Mouse (Mus musculus) c-Kit-positive CD71-positive TER-119-positive erythroid progenitor cells, embryonic 14.5 days (primary cell): ENCODE data around the gene Eif2b2.

ENCODE experiments used
- DNase-seq: peaks from one replicate; pipeline ENCODE4 v3.0.0-alpha.2; 2013; ENCODE audit warnings: low spot score

Gene Eif2b2

DNA sequence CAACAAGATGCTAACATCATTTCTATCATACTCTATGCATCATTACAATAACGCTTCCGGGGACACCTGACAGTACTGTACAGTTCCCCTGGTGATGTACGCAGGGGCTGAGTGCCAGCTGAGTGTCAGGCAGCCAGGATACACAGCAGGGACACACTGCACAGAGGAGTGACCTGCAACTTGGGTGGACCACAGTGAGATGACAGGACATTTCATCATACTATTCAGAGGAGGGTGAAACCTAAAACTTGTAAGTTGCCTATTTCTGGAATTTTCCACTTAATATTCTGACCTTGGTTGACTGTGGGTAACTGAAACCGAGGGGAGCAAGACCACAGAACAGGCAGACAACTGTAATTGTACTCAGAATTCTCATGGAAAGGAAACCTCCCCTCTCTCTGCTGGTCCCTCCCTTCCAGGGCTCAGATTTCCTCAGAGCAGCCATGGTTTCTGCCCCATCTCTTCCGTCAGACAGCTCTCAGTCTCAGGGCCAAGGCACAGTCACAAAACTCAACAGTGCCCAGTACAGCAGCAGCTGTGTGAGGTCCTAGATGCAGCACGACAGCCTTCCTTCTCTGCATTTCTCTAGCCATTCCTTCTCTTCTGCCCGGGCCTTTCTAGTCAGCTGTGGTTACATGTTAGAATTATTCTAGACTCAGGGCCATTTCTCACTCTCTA lies 36.9 kb downstream of the Eif2b2 start:
- DNase-seq, result no peak

DNA sequence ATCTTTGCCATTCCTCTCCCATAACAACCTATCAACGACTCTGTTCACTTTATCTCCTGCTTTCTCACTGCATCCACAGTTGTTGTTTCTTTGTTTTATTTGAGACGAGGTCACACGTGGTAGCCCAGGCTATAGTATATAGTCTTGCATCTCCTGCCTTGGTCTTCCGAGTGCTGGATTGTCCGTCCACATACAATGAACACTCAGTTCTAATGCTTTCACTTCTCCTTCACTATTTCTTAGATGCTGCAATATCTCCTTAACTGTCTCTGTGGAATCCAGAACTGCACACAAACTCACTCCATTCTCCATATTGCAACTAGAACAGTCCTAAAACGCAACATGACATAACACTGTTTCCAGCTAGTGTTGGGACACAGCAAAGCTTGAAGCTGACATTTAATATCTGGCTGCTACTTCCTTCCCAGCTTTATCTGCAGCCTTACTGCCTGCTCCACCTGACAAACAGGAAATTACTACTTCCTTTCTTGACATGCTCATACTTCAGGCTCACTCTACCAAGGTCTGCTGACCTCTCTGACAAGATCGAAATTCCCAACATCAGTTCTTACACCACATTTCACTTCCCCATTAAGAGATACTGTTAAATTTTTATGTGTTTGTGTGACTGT lies 37.8 kb downstream of the Eif2b2 start:
- DNase-seq, result no peak

DNA sequence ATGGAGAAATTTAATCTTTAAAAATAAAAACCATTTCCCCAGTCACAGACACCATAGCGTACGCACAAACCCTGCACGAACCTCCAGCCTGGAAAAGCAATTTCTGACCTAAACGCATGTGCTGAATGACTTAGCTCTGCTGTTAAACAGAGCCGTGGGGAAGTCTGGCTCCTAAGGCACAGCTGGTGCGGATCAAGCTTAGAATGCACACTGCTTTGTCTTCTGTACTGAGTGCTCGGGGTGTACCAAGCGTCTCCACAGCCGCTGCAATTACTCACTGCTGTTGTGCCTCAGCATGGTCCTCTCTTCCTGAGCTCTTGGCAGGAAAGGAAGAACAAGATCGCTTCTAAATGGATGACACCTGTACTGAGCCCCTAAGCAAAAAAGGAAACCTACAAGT lies 43.2 kb downstream of the Eif2b2 start:
- DNase-seq, result no peak

DNA sequence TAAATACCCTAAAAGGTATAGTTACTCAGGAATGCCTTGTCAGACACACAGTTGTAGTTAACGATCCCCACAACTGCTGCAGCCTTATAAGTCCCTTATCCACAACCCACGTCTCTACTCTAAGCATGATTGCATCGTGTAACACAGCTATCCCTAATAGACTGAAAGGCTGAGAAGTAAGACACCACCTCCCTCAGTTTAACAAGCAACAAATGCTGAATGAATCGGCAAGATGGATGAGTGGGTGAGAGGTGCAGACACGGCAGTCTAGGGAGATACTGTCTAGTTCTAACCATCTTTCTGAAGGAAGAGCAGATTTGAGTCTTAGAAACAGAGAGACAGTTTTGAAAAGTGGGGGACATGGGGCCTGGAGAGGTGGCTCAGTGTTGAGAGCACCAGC lies 43.9 kb downstream of the Eif2b2 start:
- DNase-seq, result no peak

DNA sequence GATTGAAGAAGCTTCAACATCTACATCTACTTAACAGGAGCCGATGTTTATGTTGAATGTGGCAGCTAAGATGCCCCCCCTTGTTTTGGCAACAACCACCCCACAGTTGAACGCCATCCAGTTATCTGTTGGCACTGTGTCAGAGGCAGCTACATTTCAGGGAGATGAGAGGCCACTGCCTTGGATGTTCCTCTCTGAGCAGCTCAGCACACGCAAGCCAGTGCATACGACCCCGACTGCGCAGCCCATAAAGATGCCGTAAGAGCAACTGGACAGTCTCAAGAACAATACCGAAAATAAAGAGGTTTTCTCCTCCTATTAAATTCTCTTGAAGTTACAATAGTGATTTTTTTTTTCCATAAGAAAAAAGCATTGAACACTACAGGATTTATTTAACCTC lies 45.2 kb downstream of the Eif2b2 start:
- DNase-seq, result no peak

DNA sequence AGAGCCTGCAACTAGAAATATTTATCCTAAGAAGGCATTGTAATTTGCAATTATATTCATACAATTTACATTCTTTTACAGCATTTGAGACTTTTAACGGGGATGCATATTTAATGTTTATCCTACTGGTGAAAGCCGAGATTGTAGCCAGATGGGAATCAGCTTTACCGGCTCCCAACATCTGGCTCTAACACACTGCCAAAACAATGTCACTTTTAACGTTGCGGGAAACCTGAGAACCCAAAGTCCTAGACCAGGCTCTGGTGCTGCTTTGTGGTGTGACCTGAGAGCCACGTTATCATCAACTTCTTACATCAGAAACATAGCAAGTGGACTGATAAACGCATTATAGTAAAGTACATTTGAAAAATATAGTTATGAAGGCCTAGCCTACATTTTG lies 45.7 kb downstream of the Eif2b2 start:
- no peak for DNase-seq

DNA sequence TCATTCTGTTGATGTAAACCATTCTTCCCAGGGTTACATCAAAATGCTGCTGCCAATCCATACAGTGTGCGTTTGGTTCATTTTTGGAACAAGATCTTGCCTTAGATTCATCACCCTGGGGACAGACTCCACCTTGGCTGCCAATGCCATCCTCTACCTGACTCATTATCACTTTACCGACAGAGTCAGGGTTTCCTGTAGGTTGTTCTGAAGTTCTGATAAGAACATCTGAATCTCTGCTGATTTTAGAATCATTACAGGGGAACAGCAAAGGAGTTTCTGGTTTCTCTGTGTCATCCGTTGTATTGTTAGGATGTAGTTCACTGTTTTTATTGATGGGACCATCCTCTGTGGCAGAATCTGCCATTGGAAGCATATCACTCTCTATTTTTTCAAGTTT lies 47.0 kb downstream of the Eif2b2 start:
- DNase-seq, result no peak

DNA sequence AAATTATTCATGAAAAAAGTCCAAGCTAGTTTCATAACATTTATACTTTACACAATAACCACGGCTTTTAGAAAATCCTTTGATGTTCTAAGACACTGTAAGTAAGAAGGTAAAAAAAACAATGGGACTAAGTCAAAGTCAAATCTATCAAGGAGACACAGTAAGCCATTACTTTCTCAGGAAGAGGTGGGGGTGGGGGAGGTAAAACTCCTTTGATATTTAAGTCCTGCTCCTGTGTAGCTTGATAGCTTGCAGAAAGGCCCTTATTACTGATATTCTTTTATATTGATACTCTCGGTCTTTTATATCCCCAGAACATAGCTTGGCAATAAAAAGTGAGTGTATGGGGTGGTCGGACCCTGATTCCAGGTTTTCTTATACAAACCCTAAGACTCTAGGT lies 50.5 kb downstream of the Eif2b2 start:
- DNase-seq, result no peak

DNA sequence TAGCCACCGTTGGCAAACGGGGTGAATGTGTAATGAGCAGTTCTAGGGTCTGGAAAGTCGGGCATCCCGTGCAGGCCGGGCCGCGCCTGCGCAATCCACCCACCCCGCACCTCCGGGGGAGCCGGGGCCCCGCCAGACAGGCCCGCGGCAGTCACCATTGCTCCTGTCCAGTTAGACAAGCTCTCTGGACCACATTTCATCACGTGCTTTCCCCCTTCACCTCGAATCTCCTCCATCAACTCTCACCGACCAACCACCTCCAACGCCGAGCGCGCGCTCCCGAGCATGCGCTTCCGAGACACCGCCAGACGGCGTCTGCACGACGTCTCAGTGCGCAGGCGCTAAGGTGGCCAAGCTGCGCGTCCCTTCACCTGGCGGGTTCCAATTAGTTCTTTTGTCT lies 51.0 kb downstream of the Eif2b2 start, which contains the start of gene Mlh3:
Gene Mlh3 (minus strand): TSS at position 281 of the 400 bp plus-strand sequence.
- peak; percentile 78 for DNase-seq

DNA sequence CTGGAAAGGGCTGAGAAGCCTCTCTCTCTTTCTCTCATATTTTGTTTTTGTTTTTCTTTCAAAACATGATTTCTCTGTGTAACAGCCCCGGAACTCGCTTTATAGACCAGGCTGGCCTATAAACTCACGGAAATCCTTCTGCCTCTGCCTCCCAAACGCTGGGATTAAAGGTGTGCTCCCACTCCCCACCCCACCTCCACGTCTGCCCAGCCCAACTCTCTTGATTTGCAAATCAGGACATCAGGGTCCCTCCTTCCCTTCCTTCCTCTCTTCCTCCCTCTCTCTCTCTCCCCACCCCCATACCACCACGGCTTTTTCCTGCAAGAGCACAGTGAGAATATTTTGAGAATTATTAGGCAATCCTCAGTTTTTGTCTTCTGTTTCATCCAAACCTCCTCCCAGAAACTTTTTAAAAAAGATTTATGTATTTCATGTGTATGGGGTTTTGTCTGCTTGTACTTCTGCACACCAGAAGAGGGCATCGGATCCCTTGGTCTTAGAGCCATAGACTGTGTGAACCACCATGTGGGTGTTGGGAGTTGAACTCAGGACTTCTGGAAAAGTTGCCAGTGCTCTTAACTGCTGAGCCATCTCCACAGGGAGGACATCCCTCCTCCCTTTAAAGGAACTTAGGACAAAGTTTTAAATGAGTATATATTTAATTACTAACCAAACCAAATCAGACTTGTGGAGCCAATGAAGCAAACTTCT lies 52.0 kb downstream of the Eif2b2 start:
- no peak for DNase-seq

DNA sequence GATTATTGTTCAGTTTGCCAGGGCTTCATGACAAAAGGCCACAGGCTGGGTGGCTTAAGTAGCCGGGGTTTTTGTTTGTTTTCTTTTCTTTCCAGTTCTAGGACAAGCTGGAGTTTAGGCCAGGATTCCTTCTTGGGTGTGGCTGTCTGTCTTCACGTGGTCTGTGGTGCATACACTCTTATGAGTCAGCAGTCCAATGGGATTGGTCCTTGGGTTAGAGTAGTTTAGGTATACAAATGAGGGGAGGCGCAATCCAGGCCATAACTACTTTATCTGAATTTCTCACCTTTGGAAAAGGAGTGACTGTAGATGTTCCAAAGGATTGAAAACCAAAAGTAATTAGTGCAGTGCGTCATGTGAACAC lies 52.5 kb downstream of the Eif2b2 start:
- DNase-seq, result no peak

DNA sequence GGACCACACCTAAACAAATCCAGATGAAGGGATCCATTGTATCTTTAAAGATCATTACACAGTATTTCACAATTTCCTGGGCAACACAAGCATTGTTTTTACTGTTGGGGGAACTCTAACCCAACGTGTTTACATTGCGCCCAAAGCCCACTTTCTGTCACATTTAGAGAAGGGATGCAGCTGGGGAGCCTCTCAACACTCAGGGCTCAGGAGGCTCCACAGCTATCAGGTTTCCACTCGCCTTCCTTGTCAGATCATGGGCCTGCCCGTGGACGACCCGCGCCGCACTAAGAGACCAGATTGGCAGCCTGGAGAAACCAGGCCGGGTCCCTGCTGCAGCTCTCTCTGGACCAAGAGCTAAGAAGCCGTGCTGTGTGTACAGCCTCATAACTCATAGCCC lies 54.2 kb downstream of the Eif2b2 start:
- DNase-seq, result no peak
